In the genomic region with DNA sequence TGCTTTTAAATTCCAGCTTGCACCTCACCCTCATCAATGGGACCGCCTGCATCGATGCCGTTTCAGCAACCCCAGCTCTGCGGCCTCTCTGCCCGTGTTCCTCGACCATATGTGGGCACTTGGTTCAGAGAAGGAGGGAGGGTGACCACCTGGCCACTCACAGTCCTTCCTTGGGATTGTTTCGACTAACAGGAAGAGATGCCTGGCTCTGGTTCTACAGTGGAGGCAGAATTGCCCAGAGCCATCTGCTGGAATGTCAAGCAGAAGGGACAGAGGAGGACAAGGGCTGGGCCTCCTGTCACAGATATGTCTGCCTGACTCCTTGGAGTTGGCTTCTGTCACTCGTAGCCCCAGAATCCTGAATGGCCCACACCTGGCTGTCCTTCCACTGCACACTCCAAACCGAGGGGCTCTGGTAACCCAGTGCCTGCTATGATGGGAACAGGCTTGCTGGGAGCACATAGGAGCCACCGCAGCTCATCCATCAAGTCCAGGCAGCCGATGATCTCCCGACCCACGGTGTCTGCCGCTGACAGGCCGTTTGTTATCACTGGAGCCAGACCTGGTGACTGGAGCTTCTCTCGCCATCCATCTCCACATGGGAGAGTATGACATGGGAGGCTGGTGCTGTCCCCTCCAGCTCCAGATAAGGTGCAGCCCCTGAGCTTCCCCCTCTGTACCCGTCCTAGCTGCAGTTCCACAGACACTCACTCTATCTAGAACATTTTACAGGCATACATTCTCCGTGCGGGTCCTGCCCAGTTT, we compare ENCODE assay signal across 12 mouse cellular contexts. TPM values are rescaled to one million over a fixed set of nuclear protein-coding genes. Genes with fewer than 3 reads are reported as not detected.
A peak's percentile ranks its signal among the peaks of the same experiment; 100 is the strongest.
DNase-seq lines count a peak whose midpoint lies in the region; ATAC-seq and TF ChIP-seq lines count a peak whose summit lies in the region.
"Had no signal": no experiment of that assay in that cellular context is flagged by ENCODE, and none has a peak within 500 bp of the region (broad histone marks: within the 10 kb centered on the region; RNA-seq: fewer than 3 reads in every experiment).

No protein-coding gene starts in this region.

- peaks cover 81% of the 10 kb centered on the region for H3K27me3 ChIP-seq in heart, embryonic 13.5 days (replicated peaks)
- no peaks in the 10 kb centered on the region for H3K27me3 ChIP-seq in CH12.LX (replicated peaks)
- H3K27me3 ChIP-seq in liver, embryonic 12.5 days (replicated peaks), result peaks cover 35% of the 10 kb centered on the region
- H3K27me3 ChIP-seq in thymus, adult 2 months (ENCODE audit: control insufficient read depth, insufficient read depth, low read length), result no peaks in the 10 kb centered on the region

- 0 out of 2 replicates have a peak overlapping the region, but pooled peaks have one; percentile 26 for H3K9ac ChIP-seq in heart, embryonic 13.5 days
- H3K9ac ChIP-seq in CH12.LX (ENCODE audit: insufficient read depth, low read depth), result no peak overlapping the region
- H3K9ac ChIP-seq in liver, embryonic 12.5 days, result peak overlapping the region; percentile 51
- H3K9ac ChIP-seq: embryonic facial prominence, embryonic 13.5 days had no signal

- dilution Hi-C loops in CH12.LX (cut with MboI; ENCODE audit: extremely low pct_ligation_motif_present, extremely low pct_unique_long_range_greater_than_20kb, low sequenced_read_pairs), result no loop called here

- H3K4me3 ChIP-seq in heart, embryonic 13.5 days, result no peak overlapping the region
- H3K4me3 ChIP-seq in CH12.LX (replicated peaks in 1 of 3; ENCODE audit: low read depth in 2 of 3, low read length in 2 of 3, poor library complexity in 1 of 3), result no peak overlapping the region
- H3K4me3 ChIP-seq in liver, embryonic 12.5 days, result peak overlapping the region; percentile 20; the same call in 1 of the 2 replicates
- no peak overlapping the region for H3K4me3 ChIP-seq in left cerebral cortex, adult 2 months
- H3K4me3 ChIP-seq in thymus, adult 2 months (ENCODE audit: control insufficient read depth, insufficient read depth, low read length), result no peak overlapping the region
- H3K4me3 ChIP-seq: embryonic facial prominence, embryonic 13.5 days had no signal

- ATAC-seq in heart, embryonic 13.5 days (ENCODE audit: extremely low read depth, insufficient number of reproducible peaks, low FRiP score, low TSS enrichment), result 0 out of 2 replicates have a peak, but pooled peaks have one; percentile 53
- peak; percentile 95 for ATAC-seq in liver, embryonic 12.5 days
- ATAC-seq: CD4-positive, CD25-positive, alpha-beta regulatory T cell, adult 4 months had no signal

- TF ChIP-seq POLR2A in CH12.LX (IDR thresholded peaks at IDR 0.05; ENCODE audit: low read depth, low read length), result peak; percentile 18; the same call in 1 of the 2 replicates
- no peak for TF ChIP-seq POLR2A in thymus, adult 2 months (IDR thresholded peaks at IDR 0.05; ENCODE audit: control insufficient read depth, extremely low read depth, insufficient read depth, low read length, poor library complexity)

- no peaks in the 10 kb centered on the region for H3K36me3 ChIP-seq in heart, embryonic 13.5 days
- H3K36me3 ChIP-seq in CH12.LX (replicated peaks in 1 of 2; ENCODE audit: control insufficient read depth in 1 of 2, insufficient read depth in 1 of 2, low read length in 1 of 2), result peaks cover 51 to 88% of the 10 kb centered on the region in 2 experiments
- peaks cover 59% of the 10 kb centered on the region for H3K36me3 ChIP-seq in liver, embryonic 12.5 days
- no peaks in the 10 kb centered on the region for H3K36me3 ChIP-seq in thymus, adult 2 months (ENCODE audit: control insufficient read depth, insufficient read depth, low read length)
- H3K36me3 ChIP-seq: embryonic facial prominence, embryonic 13.5 days had no signal

- intact Hi-C loops in heart, postnatal 10 days (cut with DNase I), result no loop called here
- intact Hi-C loops in left cerebral cortex, adult 2 months (cut with DNase I), result no loop called here

- no peak for TF ChIP-seq RAD21 in CH12.LX (IDR thresholded peaks at IDR 0.05; ENCODE audit: low read depth, low read length)

- peaks cover 17% of the 10 kb centered on the region for H3K79me2 ChIP-seq in CH12.LX (replicated peaks; ENCODE audit: control insufficient read depth, extremely low read depth, insufficient read depth, poor library complexity, severe bottlenecking)

- TF ChIP-seq EP300 in CH12.LX (IDR thresholded peaks at IDR 0.05; ENCODE audit: low read length), result no peak

- no peak overlapping the region for H3K27ac ChIP-seq in heart, embryonic 13.5 days (replicated peaks)
- H3K27ac ChIP-seq in CH12.LX (ENCODE audit: insufficient read depth, low read depth), result no peak overlapping the region
- H3K27ac ChIP-seq in liver, embryonic 12.5 days, result peak overlapping the region; percentile 89
- H3K27ac ChIP-seq in left cerebral cortex, adult 2 months, result no peak overlapping the region
- H3K27ac ChIP-seq in thymus, adult 2 months (ENCODE audit: control insufficient read depth, insufficient read depth, low read length), result no peak overlapping the region
- H3K27ac ChIP-seq: embryonic facial prominence, embryonic 13.5 days; kidney, postnatal 0 days had no signal

- WGBS in heart, embryonic 13.5 days, result 33% methylated on average over 19 of the region's 19 CpGs
- WGBS in liver, embryonic 12.5 days (ENCODE audit: insufficient replicate concordance), result 30% methylated on average over 19 of the region's 19 CpGs
- 91% methylated on average over 19 of the region's 19 CpGs for WGBS in thymus, adult 2 months

- no peak for DNase-seq in heart, postnatal 10 days
- DNase-seq in CH12.LX (ENCODE audit: extremely low read depth), result no peak
- DNase-seq in c-Kit-positive CD71-positive TER-119-negative erythroid progenitor cells, embryonic 14.5 days (ENCODE audit: low read depth), result peak; percentile 84
- no peak for DNase-seq in left cerebral cortex, adult 2 months (ENCODE audit: extremely low spot score in 1 of 2, low spot score in 2 of 2)
- no peak for DNase-seq in layer of hippocampus, adult 8-10 months (ENCODE audit: low spot score in 2 of 2)
- no peak for DNase-seq in thymus, adult 2 months
- DNase-seq: lung, postnatal 14 days had no signal

- peaks cover 2% of the 10 kb centered on the region; the same call in 1 of the 2 replicates for H3K4me1 ChIP-seq in heart, embryonic 13.5 days
- peaks cover 16 to 56% of the 10 kb centered on the region in 2 experiments for H3K4me1 ChIP-seq in CH12.LX (ENCODE audit: control insufficient read depth in 1 of 2, insufficient read depth in 2 of 2)
- peaks cover 95% of the 10 kb centered on the region for H3K4me1 ChIP-seq in liver, embryonic 12.5 days
- H3K4me1 ChIP-seq in thymus, adult 2 months (replicated peaks; ENCODE audit: control insufficient read depth, insufficient read depth, low read length), result peaks cover 19% of the 10 kb centered on the region

- no peaks in the 10 kb centered on the region for H3K9me3 ChIP-seq in heart, embryonic 13.5 days
- no peaks in the 10 kb centered on the region for H3K9me3 ChIP-seq in CH12.LX (replicated peaks; ENCODE audit: low read length)
- H3K9me3 ChIP-seq in liver, embryonic 12.5 days (replicated peaks), result no peaks in the 10 kb centered on the region
- H3K9me3 ChIP-seq: embryonic facial prominence, embryonic 13.5 days had no signal

- H3K4me2 ChIP-seq in heart, embryonic 13.5 days, result no peak overlapping the region
- no peak overlapping the region for H3K4me2 ChIP-seq in CH12.LX (ENCODE audit: insufficient read depth, low read depth, poor library complexity, severe bottlenecking)
- peak overlapping the region; percentile 65 for H3K4me2 ChIP-seq in liver, embryonic 12.5 days
- H3K4me2 ChIP-seq: embryonic facial prominence, embryonic 13.5 days had no signal

- no peak for TF ChIP-seq CTCF in CH12.LX (conservative IDR thresholded peaks at IDR 0.05 in 1 of 2, IDR thresholded peaks at IDR 0.05 in 1 of 2; ENCODE audit: low read depth in 2 of 2, low read length in 2 of 2)
- no peak for TF ChIP-seq CTCF in left cerebral cortex, adult 2 months (IDR thresholded peaks at IDR 0.05)
- no peak for TF ChIP-seq CTCF in thymus, adult 2 months (IDR thresholded peaks at IDR 0.05; ENCODE audit: borderline replicate concordance, control insufficient read depth, extremely low read depth, insufficient read depth, low read length, poor library complexity)

- in situ Hi-C loops in CH12.LX (cut with MboI; ENCODE audit: low pct_ligation_motif_present, low pct_unique_long_range_greater_than_20kb, low sequenced_read_pairs), result no loop called here

TF ChIP-seq in CH12.LX, 34 proteins besides CTCF, POLR2A, EP300 and RAD21 (continues in another document):
- no peak for TF ChIP-seq MAFK (IDR thresholded peaks at IDR 0.05; ENCODE audit: insufficient replicate concordance, low read length)
- TF ChIP-seq KAT2A (IDR thresholded peaks at IDR 0.05; ENCODE audit: insufficient replicate concordance, low read length), result no peak
- no peak for TF ChIP-seq GABPA (IDR thresholded peaks at IDR 0.05; ENCODE audit: insufficient replicate concordance, low read depth, low read length)
- no peak for TF ChIP-seq NRF1 (IDR thresholded peaks at IDR 0.05; ENCODE audit: low read depth, low read length)
- TF ChIP-seq ZC3H11A (IDR thresholded peaks at IDR 0.05; ENCODE audit: low read depth, low read length), result no peak
- no peak for TF ChIP-seq TBP (conservative IDR thresholded peaks at IDR 0.05; ENCODE audit: low read depth, low read length)
- TF ChIP-seq JUN (IDR thresholded peaks at IDR 0.05; ENCODE audit: insufficient read depth, low read depth, low read length), result no peak
- no peak for TF ChIP-seq CHD1 (IDR thresholded peaks at IDR 0.05; ENCODE audit: low read depth, low read length)
- no peak for TF ChIP-seq NELFE (IDR thresholded peaks at IDR 0.05; ENCODE audit: low read depth, low read length)
- TF ChIP-seq CHD2 (IDR thresholded peaks at IDR 0.05; ENCODE audit: low read length), result no peak
- no peak for TF ChIP-seq ZNF384 (IDR thresholded peaks at IDR 0.05; ENCODE audit: low read depth, low read length)
- TF ChIP-seq JUND (conservative IDR thresholded peaks at IDR 0.05; ENCODE audit: low read depth, low read length), result no peak
- TF ChIP-seq SMC3 (IDR thresholded peaks at IDR 0.05; ENCODE audit: low read depth, low read length), result no peak
- no peak for TF ChIP-seq BHLHE40 (IDR thresholded peaks at IDR 0.05; ENCODE audit: low read depth, low read length)
- no peak for TF ChIP-seq ETS1 (conservative IDR thresholded peaks at IDR 0.05; ENCODE audit: low read depth, low read length)
- TF ChIP-seq HCFC1 (IDR thresholded peaks at IDR 0.05; ENCODE audit: low read depth, low read length), result no peak

RNA-seq across cellular contexts. Expression of gene Cbfa2t3, which starts 13.6 kb away (rescaled TPM):
- 4.2 and 4.8 TPM in 2 replicates for polyA plus RNA-seq in heart, embryonic 13.5 days (2015; fragmentation: Nextera tagmentation; extraction: Ambion mirVana)
- total RNA-seq in heart, postnatal 10 days (2021), result 10 to 100 TPM; 22.2 to 24.5 TPM
- 2.1 and 3.4 TPM in 2 replicates for total RNA-seq in CH12.LX (2012; rRNA removed)
- total RNA-seq in CH12.LX (2014; rRNA removed), result 0.43 and 0.47 TPM in 2 replicates
- 16.5 and 22.6 TPM in 2 replicates for polyA plus RNA-seq in CH12.LX (2012; ENCODE audit: insufficient read length, low read depth)
- polyA plus RNA-seq in liver, embryonic 12.5 days (2016; fragmentation: Nextera tagmentation; extraction: Ambion mirVana), result 7.7 and 8.0 TPM in 2 replicates
- total RNA-seq in left cerebral cortex, adult 2 months (2021), result 10 to 100 TPM; 32.8 to 48.8 TPM
- 10 to 100 TPM; 30.0 to 39.0 (median 37.0) TPM for total RNA-seq in layer of hippocampus, adult 8-10 months (2022)
- polyA plus RNA-seq in thymus, adult 2 months (2012; rRNA removed), result 62.3 and 76.8 TPM in 2 replicates

Comparison
In these comparisons a context has a peak if more than half of its experiments do, and no peak if none do; other contexts are left out.
1. RNA of gene Cbfa2t3, which starts 13.6 kb away (total RNA-seq): 32.8 to 48.8 TPM in left cerebral cortex, adult 2 months, 30.0 to 39.0 TPM in layer of hippocampus, adult 8-10 months and 22.2 to 24.5 TPM in heart, postnatal 10 days; 0.43 to 3.4 TPM in CH12.LX; every median in the first group is over 4 times any median in the second.